Mouse (Mus musculus) embryonic facial prominence, embryonic 11.5 days (tissue): ENCODE results near the gene Ifnz. TPM values are rescaled to one million over a fixed set of nuclear protein-coding genes. Genes with fewer than 3 reads are reported as not detected.
"Not testable (repeated sequence)": the region's sequence is repeated elsewhere in the genome, so short reads cannot be mapped to it uniquely, and the experiment has no call there.

Source experiments
- ATAC-seq: fragments of 200-750 bp; cut with Nextera tagmentation; replicated peaks from 2 replicates; pipeline ENCODE4 v1.8.0; 2017; ENCODE audit warnings: low read depth; ENCODE audit not compliant: insufficient number of reproducible peaks, low FRiP score, low TSS enrichment
- DNase-seq: peaks from one replicate; pipeline ENCODE4 v3.0.0-alpha.2; 2015; ENCODE audit warnings: low spot score
- H3K27ac ChIP-seq: fragments of 300-500 bp; sonication (generic); replicated peaks from 2 replicates; pipeline ENCODE4 v1.5.1; 2014; ENCODE audit warnings: mild to moderate bottlenecking, low read depth, low read length, control low read depth
- H3K27me3 ChIP-seq: fragments of 300-500 bp; sonication (generic); 2 replicates; pipeline ENCODE4 v1.6.1; 2014; ENCODE audit warnings: mild to moderate bottlenecking, low read length, moderate library complexity, mixed read lengths; ENCODE audit not compliant: control insufficient read depth, insufficient read depth
- H3K36me3 ChIP-seq: fragments of 300-500 bp; sonication (generic); replicated peaks from 2 replicates; pipeline ENCODE4 v1.6.1; 2014; ENCODE audit warnings: low read depth, mild to moderate bottlenecking, low read length, moderate library complexity, mixed read lengths; ENCODE audit not compliant: control insufficient read depth, insufficient read depth
- H3K4me1 ChIP-seq: fragments of 300-500 bp; sonication (generic); 2 replicates; pipeline ENCODE4 v1.6.1; 2014; ENCODE audit warnings: low read length, mixed read lengths; ENCODE audit not compliant: control insufficient read depth, insufficient read depth
- H3K4me2 ChIP-seq: fragments of 300-500 bp; sonication (generic); 2 replicates; pipeline ENCODE4 v1.6.1; 2014; ENCODE audit warnings: low read depth, mild to moderate bottlenecking, control low read depth, low read length, moderate library complexity
- H3K4me3 ChIP-seq: fragments of 300-500 bp; sonication (generic); 2 replicates; pipeline ENCODE4 v1.5.1; 2014; ENCODE audit warnings: low read depth, low read length, control low read depth
- H3K9ac ChIP-seq: fragments of 300-500 bp; sonication (generic); replicated peaks from 2 replicates; pipeline ENCODE4 v1.6.1; 2014; ENCODE audit warnings: mild to moderate bottlenecking, control low read depth, low read length
- H3K9me3 ChIP-seq: fragments of 300-500 bp; sonication (generic); replicated peaks from 2 replicates; pipeline ENCODE4 v1.6.1; 2016; ENCODE audit warnings: mild to moderate bottlenecking, low read length, inconsistent platforms, mixed read lengths; ENCODE audit not compliant: control insufficient read depth
- WGBS: fragments of 180-500 bp; shearing (Covaris S2); extraction: QIAGEN DNeasy Blood & Tissue Kit; methylation state at CpG from one replicate; pipeline ENCODE4 v1.1.7; 2014; 5-methylcytosine and 5-hydroxymethylcytosine counted together
- polyA plus RNA-seq: library from polyadenylated mRNA; unstranded; fragments of >200 nt; fragmentation: Nextera tagmentation; extraction: Ambion mirVana; gene quantifications from 2 replicates; pipeline ENCODE4 v1.2.1, GENCODE M21; 2014

Gene Ifnz
- polyA plus RNA-seq = 0.28 TPM in 1 of 2 replicates, not detected in the other

GRCm38 (mm10) chr4:88781831-88782230 is at the start of gene Ifnz:
Gene Ifnz (plus strand): TSS chr4:88782131.
- H3K36me3 ChIP-seq, H3K9ac ChIP-seq, H3K4me2 ChIP-seq, DNase-seq, H3K4me3 ChIP-seq, H3K9me3 ChIP-seq, H3K27me3 ChIP-seq, H3K4me1 ChIP-seq, H3K27ac ChIP-seq, ATAC-seq: not testable (repeated sequence)
- 11% methylated on average over 3 of the region's 7 CpGs for WGBS

- Histone ChIP-seq H3K4me3 (no peak overlapping the region), H3K27me3 (no peaks in the 10 kb centered on the region), H3K4me2 (no peak overlapping the region), H3K27ac (no peak overlapping the region), H3K9ac (no peak overlapping the region), H3K36me3 (no peaks in the 10 kb centered on the region), H3K4me1 (no peaks in the 10 kb centered on the region), H3K9me3 (no peaks in the 10 kb centered on the region)
- WGBS = 4% methylated on average over 2 of the region's 2 CpGs
- ATAC-seq = no peak
- peak; percentile 82 for DNase-seq
Measured at GRCm38 (mm10) chr4:88738480-88738879, 43.5 kb upstream of the Ifnz start.

- no peak overlapping the region for H3K27ac ChIP-seq
- no peaks in the 10 kb centered on the region for H3K36me3 ChIP-seq
- H3K4me2 ChIP-seq = no peak overlapping the region
- H3K9me3 ChIP-seq = no peaks in the 10 kb centered on the region
- no peak overlapping the region for H3K4me3 ChIP-seq
- H3K9ac ChIP-seq = no peak overlapping the region
- H3K4me1 ChIP-seq = no peaks in the 10 kb centered on the region
- no peak for ATAC-seq
- DNase-seq = no peak
- WGBS = 88% methylated on average over 6 of the region's 6 CpGs
- no peaks in the 10 kb centered on the region for H3K27me3 ChIP-seq
Measured at GRCm38 (mm10) chr4:88739036-88739435, 42.9 kb upstream of the Ifnz start.

- Histone ChIP-seq H3K4me3 (no peak overlapping the region), H3K9me3 (no peaks in the 10 kb centered on the region), H3K27me3 (no peaks in the 10 kb centered on the region), H3K27ac (no peak overlapping the region), H3K4me1 (no peaks in the 10 kb centered on the region), H3K4me2 (no peak overlapping the region), H3K36me3 (no peaks in the 10 kb centered on the region), H3K9ac (no peak overlapping the region)
- WGBS = 93% methylated on average over 4 of the region's 4 CpGs
- no peak for ATAC-seq
- no peak for DNase-seq
Measured at GRCm38 (mm10) chr4:88741426-88741825, 40.5 kb upstream of the Ifnz start.

- H3K9me3 ChIP-seq = no peaks in the 10 kb centered on the region
- DNase-seq (no peak), ATAC-seq (no peak)
- no peak overlapping the region for H3K4me2 ChIP-seq
- no peaks in the 10 kb centered on the region for H3K4me1 ChIP-seq
- no peak overlapping the region for H3K4me3 ChIP-seq
- H3K9ac ChIP-seq = no peak overlapping the region
- H3K27ac ChIP-seq = no peak overlapping the region
- 78% methylated on average over 7 of the region's 7 CpGs for WGBS
- H3K36me3 ChIP-seq = no peaks in the 10 kb centered on the region
- H3K27me3 ChIP-seq = no peaks in the 10 kb centered on the region
Measured at GRCm38 (mm10) chr4:88742771-88743371, 39.1 kb upstream of the Ifnz start.

- ATAC-seq = no peak
- no peaks in the 10 kb centered on the region for H3K27me3 ChIP-seq
- H3K36me3 ChIP-seq = no peaks in the 10 kb centered on the region
- no peaks in the 10 kb centered on the region for H3K9me3 ChIP-seq
- H3K27ac ChIP-seq = no peak overlapping the region
- H3K9ac ChIP-seq = no peak overlapping the region
- no peaks in the 10 kb centered on the region for H3K4me1 ChIP-seq
- H3K4me3 ChIP-seq = no peak overlapping the region
- no peak overlapping the region for H3K4me2 ChIP-seq
- no peak for DNase-seq
- WGBS = 76% methylated on average over 3 of the region's 3 CpGs
Measured at GRCm38 (mm10) chr4:88744207-88744606, 37.7 kb upstream of the Ifnz start.

GRCm38 (mm10) chr4:88749926-88750325 is 32.0 kb upstream of the Ifnz start:
- no peak overlapping the region for H3K27ac ChIP-seq
- H3K4me1 ChIP-seq = no peaks in the 10 kb centered on the region
- DNase-seq (no peak), ATAC-seq (no peak)
- H3K4me2 ChIP-seq = no peak overlapping the region
- H3K9me3 ChIP-seq = no peaks in the 10 kb centered on the region
- no peak overlapping the region for H3K9ac ChIP-seq
- H3K36me3 ChIP-seq = no peaks in the 10 kb centered on the region
- WGBS = 45% methylated on average over 6 of the region's 6 CpGs
- no peaks in the 10 kb centered on the region for H3K27me3 ChIP-seq
- H3K4me3 ChIP-seq = no peak overlapping the region

- H3K27ac ChIP-seq, ATAC-seq, H3K36me3 ChIP-seq, H3K4me3 ChIP-seq, H3K9me3 ChIP-seq, H3K27me3 ChIP-seq, H3K4me1 ChIP-seq, H3K4me2 ChIP-seq, H3K9ac ChIP-seq, DNase-seq: not testable (repeated sequence)
- 67% methylated on average over 15 of the region's 15 CpGs for WGBS
Measured at GRCm38 (mm10) chr4:88754818-88755340, 27.1 kb upstream of the Ifnz start, which contains the start of gene Gm13271. Gene Gm13271 (plus strand): TSS chr4:88754868.
